Mouse (Mus musculus): ENCODE measurements around the gene Smarcd3. TPM values are rescaled to one million over a fixed set of nuclear protein-coding genes. Genes with fewer than 3 reads are reported as not detected.

The Smarcd3 gene
- polyA plus RNA-seq, 1 experiment = 128 TPM

DNA sequence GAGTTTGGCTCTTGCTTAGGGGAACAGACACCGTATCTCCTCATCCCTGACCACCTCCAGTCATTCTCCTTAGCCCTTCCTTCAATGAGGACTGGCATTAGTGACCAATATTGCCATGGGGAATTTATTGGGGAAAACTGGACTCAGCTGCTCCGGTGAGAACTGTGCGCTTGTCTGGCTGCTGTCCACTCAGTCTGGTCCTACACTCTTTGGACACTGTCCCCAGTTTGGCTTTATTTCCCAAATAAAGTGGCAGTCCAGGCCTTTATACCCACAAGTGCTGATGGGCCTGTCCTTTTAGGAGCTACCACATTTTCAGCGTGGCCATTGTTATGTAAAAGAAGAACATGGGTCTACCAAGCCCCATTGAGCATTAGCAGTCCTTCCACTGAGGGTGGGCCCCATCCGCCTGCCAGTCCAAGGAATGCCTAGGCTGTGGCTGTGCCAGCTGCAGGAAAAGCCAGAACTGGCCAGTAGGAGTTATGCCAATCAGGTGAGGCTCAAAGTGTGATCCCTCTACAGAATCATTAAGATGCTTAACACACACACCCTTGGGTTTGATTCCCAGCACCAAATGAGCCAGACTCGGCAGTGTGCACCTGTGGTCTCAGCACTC, 11.4 kb upstream of the Smarcd3 start:
- Histone ChIP-seq H3K27me3 (ENCODE audit: control insufficient read depth, insufficient read depth, insufficient read length) (no peaks in the 10 kb centered on the region), H3ac (ENCODE audit: control insufficient read depth, insufficient read length) (no peak overlapping the region), H3K4me2 (ENCODE audit: low read depth) (no peak overlapping the region), H3K79me2 (ENCODE audit: control insufficient read depth, insufficient read depth) (no peaks in the 10 kb centered on the region), H3K4me3 (no peak overlapping the region), H3K36me3 (ENCODE audit: control insufficient read depth, insufficient read depth) (no peaks in the 10 kb centered on the region)
- TF ChIP-seq TCF3 (IDR thresholded peaks at IDR 0.05; ENCODE audit: insufficient read length, low read depth) (no peak), MYOG (IDR thresholded peaks at IDR 0.05; ENCODE audit: control insufficient read depth in 1 of 3, insufficient read depth in 1 of 3, insufficient read length in 2 of 3, low read depth in 2 of 3) (no peak), POLR2A (IDR thresholded peaks at IDR 0.05; ENCODE audit: insufficient read length, low read depth) (no peak), POLR2AphosphoS2 (IDR thresholded peaks at IDR 0.05; ENCODE audit: insufficient read length, low read depth) (no peak), MYOD1 (IDR thresholded peaks at IDR 0.05; ENCODE audit: control insufficient read depth in 1 of 3, insufficient read length in 2 of 3, low read depth in 2 of 3) (no peak)

DNA sequence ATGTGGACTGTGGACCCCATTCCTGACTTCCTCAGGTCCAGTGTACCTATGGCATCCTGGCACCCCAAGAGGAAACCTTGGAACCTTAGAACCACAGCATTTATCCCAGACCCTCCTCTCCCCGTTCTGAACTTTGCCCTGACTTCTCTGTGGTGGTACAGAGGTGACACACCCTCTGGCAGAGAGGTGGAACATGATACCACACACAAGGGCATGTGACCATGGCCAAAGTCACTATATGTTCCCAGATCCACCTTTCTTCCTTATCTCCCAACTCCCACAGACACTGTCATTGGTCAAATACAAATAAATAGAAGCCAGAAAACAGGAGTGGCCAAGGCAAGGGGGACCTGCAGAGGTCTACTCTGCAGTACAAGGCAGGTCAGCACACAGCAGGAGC, 10.9 kb upstream of the Smarcd3 start:
- TF ChIP-seq CEBPB (IDR thresholded peaks at IDR 0.05; ENCODE audit: insufficient read depth, poor library complexity, severe bottlenecking) (no peak), USF1 (IDR thresholded peaks at IDR 0.05; ENCODE audit: low read depth) (no peak), MYOD1 (IDR thresholded peaks at IDR 0.05; ENCODE audit: control insufficient read depth in 1 of 3, insufficient read length in 2 of 3, low read depth in 2 of 3) (no peak), TCF3 (IDR thresholded peaks at IDR 0.05; ENCODE audit: insufficient read length, low read depth) (no peak), POLR2AphosphoS2 (IDR thresholded peaks at IDR 0.05; ENCODE audit: insufficient read length, low read depth) (no peak), REST (IDR thresholded peaks at IDR 0.05; ENCODE audit: insufficient read depth, insufficient read length) (no peak), POLR2A (IDR thresholded peaks at IDR 0.05; ENCODE audit: insufficient read length, low read depth) (no peak), E2F4 (IDR thresholded peaks at IDR 0.05; ENCODE audit: insufficient read depth) (no peak), MYOG (IDR thresholded peaks at IDR 0.05; ENCODE audit: control insufficient read depth in 1 of 3, insufficient read depth in 1 of 3, insufficient read length in 2 of 3, low read depth in 2 of 3) (no peak)
- H3K4me2 ChIP-seq (ENCODE audit: low read depth) = no peak overlapping the region
- no peaks in the 10 kb centered on the region for H3K79me2 ChIP-seq (ENCODE audit: control insufficient read depth, insufficient read depth)

DNA sequence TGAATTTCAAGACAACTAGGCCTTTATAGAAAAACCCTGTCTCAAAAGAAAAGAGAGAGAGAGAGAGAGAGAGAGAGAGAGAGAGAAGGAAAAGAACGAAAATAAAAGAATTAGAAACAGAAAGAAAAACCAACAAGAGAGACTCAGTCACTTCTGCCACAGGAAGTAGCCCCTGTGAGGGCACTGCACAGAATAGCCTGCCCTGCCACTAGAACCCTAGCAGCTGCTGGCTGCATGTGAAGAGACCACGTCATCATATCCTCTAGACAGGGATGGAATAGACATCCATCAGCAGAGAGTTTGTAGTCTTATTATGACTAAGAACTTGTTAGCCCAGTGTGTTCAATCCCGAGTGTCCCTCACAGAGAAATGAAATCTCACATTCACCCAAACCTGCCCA, 5.5 kb upstream of the Smarcd3 start:
- Histone ChIP-seq H3K36me3 (ENCODE audit: control insufficient read depth, insufficient read depth) (no peaks in the 10 kb centered on the region), H3K4me2 (ENCODE audit: low read depth) (no peak overlapping the region), H3ac (ENCODE audit: control insufficient read depth, insufficient read length) (no peak overlapping the region), H3K79me2 (ENCODE audit: control insufficient read depth, insufficient read depth) (no peaks in the 10 kb centered on the region), H3K4me3 (no peak overlapping the region), H3K27me3 (ENCODE audit: control insufficient read depth, insufficient read depth, insufficient read length) (no peaks in the 10 kb centered on the region)
- TF ChIP-seq MYOD1 (IDR thresholded peaks at IDR 0.05; ENCODE audit: control insufficient read depth in 1 of 3, insufficient read length in 2 of 3, low read depth in 2 of 3) (no peak), USF1 (IDR thresholded peaks at IDR 0.05; ENCODE audit: low read depth) (no peak), POLR2AphosphoS2 (IDR thresholded peaks at IDR 0.05; ENCODE audit: insufficient read length, low read depth) (no peak), POLR2A (IDR thresholded peaks at IDR 0.05; ENCODE audit: insufficient read length, low read depth) (no peak)

More for the DNA sequence above, 10.9 kb upstream of the Smarcd3 start:
- Histone ChIP-seq H3K27me3 (ENCODE audit: control insufficient read depth, insufficient read depth, insufficient read length) (no peaks in the 10 kb centered on the region), H3ac (ENCODE audit: control insufficient read depth, insufficient read length) (no peak overlapping the region), H3K36me3 (ENCODE audit: control insufficient read depth, insufficient read depth) (no peaks in the 10 kb centered on the region), H3K4me3 (no peak overlapping the region)

DNA sequence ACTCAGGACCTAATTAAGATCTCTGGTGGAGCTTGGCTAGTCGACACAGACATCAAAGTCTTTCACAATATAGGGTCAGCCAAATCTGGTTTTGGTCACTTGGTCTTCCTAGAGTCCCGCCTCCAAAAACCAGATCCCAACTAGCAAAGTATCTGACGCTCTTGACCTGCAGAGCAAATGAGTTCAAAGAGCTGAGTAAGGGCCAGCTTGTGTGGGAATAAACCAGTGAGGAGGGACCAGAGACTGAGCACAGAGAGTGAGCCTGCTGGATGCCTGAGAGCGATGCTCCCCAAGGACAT, 560 bp upstream of the Smarcd3 start:
- H3K4me2 ChIP-seq (ENCODE audit: low read depth) = no peak overlapping the region
- no peak overlapping the region for H3K4me3 ChIP-seq
- no peak overlapping the region for H3ac ChIP-seq (ENCODE audit: control insufficient read depth, insufficient read length)
- no peaks in the 10 kb centered on the region for H3K36me3 ChIP-seq (ENCODE audit: control insufficient read depth, insufficient read depth)
- TF ChIP-seq REST (IDR thresholded peaks at IDR 0.05; ENCODE audit: insufficient read depth, insufficient read length) = no peak
- TF ChIP-seq POLR2A (IDR thresholded peaks at IDR 0.05; ENCODE audit: insufficient read length, low read depth) = no peak
- no peak for TF ChIP-seq MAX (IDR thresholded peaks at IDR 0.05; ENCODE audit: low read depth)
- TF ChIP-seq SRF (IDR thresholded peaks at IDR 0.05; ENCODE audit: control insufficient read depth, insufficient read length, low read depth) = no peak
- TF ChIP-seq MYOD1 (IDR thresholded peaks at IDR 0.05; ENCODE audit: control insufficient read depth in 1 of 3, insufficient read length in 2 of 3, low read depth in 2 of 3) = no peak
- TF ChIP-seq TCF3 (IDR thresholded peaks at IDR 0.05; ENCODE audit: insufficient read length, low read depth) = no peak
- no peaks in the 10 kb centered on the region for H3K79me2 ChIP-seq (ENCODE audit: control insufficient read depth, insufficient read depth)
- H3K27me3 ChIP-seq (ENCODE audit: control insufficient read depth, insufficient read depth, insufficient read length) = peaks cover 16% of the 10 kb centered on the region

DNA sequence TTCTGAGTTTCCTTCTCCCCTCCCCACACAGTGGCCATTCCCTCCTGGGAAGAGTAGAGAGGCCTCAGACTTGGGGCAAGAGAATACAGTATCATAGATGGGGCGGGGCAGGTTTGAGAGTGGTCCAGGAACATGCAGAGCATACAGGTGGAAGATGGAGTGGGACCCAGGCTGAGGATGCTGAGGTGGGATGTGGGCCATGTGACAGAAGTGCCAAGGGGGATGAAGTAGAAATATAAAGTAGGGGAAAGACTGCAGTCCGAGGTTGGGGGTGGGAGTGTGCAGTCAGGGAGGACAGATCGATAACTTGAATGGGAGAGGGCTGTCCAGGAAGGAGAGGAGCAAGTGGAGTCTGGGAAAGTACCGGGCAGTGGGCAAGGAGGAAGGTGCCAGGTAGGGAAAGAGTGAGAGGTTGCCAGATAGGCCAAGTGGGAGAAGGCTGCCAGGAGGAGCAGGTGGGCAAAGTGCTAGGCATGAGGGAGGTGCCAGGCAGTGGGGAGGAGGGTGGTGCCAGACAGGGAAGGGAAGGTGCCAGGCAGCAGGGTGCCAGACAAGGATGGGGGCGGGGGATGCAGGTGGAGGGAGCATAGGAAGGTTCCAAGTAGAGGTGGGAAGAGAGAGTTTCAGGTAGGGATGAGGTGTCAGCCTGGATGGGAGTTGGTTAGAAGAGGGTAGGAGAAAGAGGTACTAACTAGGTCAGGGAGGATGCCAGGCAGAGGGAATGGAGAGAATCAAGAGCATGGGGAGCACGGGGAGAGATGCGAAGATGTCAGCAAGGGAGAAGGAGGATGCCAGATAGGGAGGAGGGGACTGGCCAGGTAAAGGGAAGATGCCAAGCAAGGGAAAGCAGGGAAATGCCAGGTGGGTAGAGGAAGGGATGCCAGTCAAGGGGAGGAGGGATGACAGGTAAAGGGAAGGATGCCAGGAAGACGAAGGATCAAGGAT, 898 bp downstream of the Smarcd3 start:
- H3K79me2 ChIP-seq (ENCODE audit: control insufficient read depth, insufficient read depth) = no peaks in the 10 kb centered on the region
- H3K27me3 ChIP-seq (ENCODE audit: control insufficient read depth, insufficient read depth, insufficient read length) = peaks cover 16% of the 10 kb centered on the region
- no peaks in the 10 kb centered on the region for H3K36me3 ChIP-seq (ENCODE audit: control insufficient read depth, insufficient read depth)
- no peak overlapping the region for H3K4me3 ChIP-seq
- H3ac ChIP-seq (ENCODE audit: control insufficient read depth, insufficient read length) = no peak overlapping the region
- no peak overlapping the region for H3K4me2 ChIP-seq (ENCODE audit: low read depth)
- TF ChIP-seq MYOD1 (IDR thresholded peaks at IDR 0.05; ENCODE audit: control insufficient read depth in 1 of 3, insufficient read length in 2 of 3, low read depth in 2 of 3) = no peak
- no peak for TF ChIP-seq TCF3 (IDR thresholded peaks at IDR 0.05; ENCODE audit: insufficient read length, low read depth)
- no peak for TF ChIP-seq POLR2A (IDR thresholded peaks at IDR 0.05; ENCODE audit: insufficient read length, low read depth)
- no peak for TF ChIP-seq CEBPB (IDR thresholded peaks at IDR 0.05; ENCODE audit: insufficient read depth, poor library complexity, severe bottlenecking)
- TF ChIP-seq SRF (IDR thresholded peaks at IDR 0.05; ENCODE audit: control insufficient read depth, insufficient read length, low read depth) = no peak
- TF ChIP-seq REST (IDR thresholded peaks at IDR 0.05; ENCODE audit: insufficient read depth, insufficient read length) = no peak
- no peak for TF ChIP-seq POLR2AphosphoS2 (IDR thresholded peaks at IDR 0.05; ENCODE audit: insufficient read length, low read depth)
- TF ChIP-seq MAX (IDR thresholded peaks at IDR 0.05; ENCODE audit: low read depth) = no peak
- no peak for TF ChIP-seq USF1 (IDR thresholded peaks at IDR 0.05; ENCODE audit: low read depth)
- no peak for TF ChIP-seq MYOG (IDR thresholded peaks at IDR 0.05; ENCODE audit: control insufficient read depth in 1 of 3, insufficient read depth in 1 of 3, insufficient read length in 2 of 3, low read depth in 2 of 3)
- TF ChIP-seq TCF12 (IDR thresholded peaks at IDR 0.05; ENCODE audit: insufficient read depth, poor library complexity, severe bottlenecking) = no peak

Measured in myocyte (in vitro differentiated cells).